Mouse (Mus musculus): Measurements from ENCODE around the gene Tmem38a. TPM values are rescaled to one million over a fixed set of nuclear protein-coding genes. Genes with fewer than 3 reads are reported as not detected.
A peak's percentile ranks its signal among the peaks of the same experiment; 100 is the strongest.

The Tmem38a gene
- total RNA-seq (2021) = 1,000 to 10,000 TPM; 1,062 to 1,195 TPM
- long read RNA-seq, experiment 1, transcript Tmem38a-201 (6 exons, 2,124 nt) = major isoform, 1,371 of 2,039 reads
- long read RNA-seq, experiment 1, partial matches to known transcripts = 30 of 2,039 reads
- long read RNA-seq, experiment 1, other reads (novel, unspliced or antisense) = 638 of 2,039 reads
- long read RNA-seq, experiment 2, transcript Tmem38a-201 (6 exons, 2,124 nt) = major isoform, 1,852 of 2,343 reads
- long read RNA-seq, experiment 2, partial matches to known transcripts = 30 of 2,343 reads
- long read RNA-seq, experiment 2, other reads (novel, unspliced or antisense) = 461 of 2,343 reads

DNA sequence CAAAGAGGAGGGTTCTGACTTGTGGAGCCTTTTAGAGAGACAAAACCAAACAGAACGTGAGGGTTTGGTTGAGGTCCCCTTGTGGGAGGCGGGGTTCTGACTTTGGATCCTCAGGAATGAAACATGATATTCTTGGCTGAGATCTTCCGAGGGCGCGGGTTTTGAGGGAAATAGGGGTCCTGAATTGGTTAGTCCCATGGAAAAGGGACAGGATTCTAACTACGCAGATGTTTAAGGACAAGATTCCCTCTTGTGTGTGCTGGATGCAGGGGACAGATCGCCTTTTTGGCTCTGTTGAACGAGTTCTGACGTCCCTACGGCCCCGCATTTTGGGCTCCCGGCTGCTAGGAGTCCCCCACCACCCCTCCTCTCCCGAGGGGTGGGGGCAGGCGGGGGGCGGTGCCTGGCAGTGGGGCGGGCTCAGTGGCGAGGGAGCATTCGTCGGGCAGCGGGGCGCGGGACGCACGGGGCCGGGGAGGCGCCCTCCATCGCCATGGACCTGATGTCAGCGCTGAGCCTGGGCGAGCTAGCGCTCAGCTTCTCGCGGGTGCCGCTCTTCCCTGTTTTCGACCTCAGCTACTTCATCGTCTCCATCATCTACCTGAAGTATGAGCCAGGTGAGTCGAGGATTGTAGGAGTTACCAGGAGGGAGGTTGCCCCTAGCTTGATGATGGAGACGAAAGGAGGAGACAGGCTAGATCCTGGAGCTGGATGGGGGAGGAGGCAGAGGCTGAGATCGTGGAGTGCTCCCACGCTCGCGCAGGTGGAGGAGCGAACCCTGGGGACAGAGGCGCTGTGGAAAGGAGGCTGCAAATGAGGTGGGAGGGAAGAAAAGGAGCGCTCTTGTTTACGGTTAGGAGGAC, at the start of gene Tmem38a:
Gene Tmem38a (plus strand): TSS at position 445 of the 863 bp plus-strand sequence.
- DNase-seq = peak; percentile 90

DNA sequence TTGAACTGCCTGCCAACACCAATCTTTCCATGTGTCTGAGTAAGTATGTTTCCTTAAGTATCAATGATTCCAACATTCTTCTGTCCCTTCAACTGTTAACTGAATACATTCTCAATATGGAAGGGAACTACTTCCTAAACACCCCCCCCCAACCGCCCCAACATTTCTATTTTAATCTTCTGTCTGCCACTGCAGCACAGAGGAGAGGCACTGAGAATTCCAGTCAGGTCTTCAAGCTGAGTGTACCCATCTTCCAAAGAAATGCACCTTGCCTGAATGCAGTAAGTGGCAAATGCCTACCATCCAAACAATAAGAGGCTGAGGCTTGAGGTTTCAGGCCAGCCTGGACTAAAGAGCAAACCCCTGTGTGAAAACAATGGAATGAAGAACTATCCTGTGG, 39.8 kb upstream of the Tmem38a start:
- DNase-seq = no peak

DNA sequence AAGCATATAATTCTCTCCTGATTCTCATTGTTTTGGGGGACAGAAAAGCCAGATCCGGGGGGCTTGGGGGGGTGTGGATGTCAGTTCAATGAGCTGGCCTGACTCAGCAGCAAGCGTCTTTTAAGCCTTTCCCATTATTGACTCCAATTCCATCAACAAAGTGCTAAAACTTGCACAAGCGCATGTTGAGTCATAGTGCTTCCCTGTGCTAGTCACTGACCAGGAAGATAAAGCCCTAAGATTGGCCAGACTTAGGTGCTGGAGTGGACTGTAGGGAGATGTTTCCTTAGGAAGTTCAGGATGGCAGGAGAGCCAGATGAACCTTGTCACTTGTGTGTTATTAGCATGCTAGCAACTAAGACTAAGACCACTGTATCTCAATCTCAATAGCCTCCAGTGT, 37.0 kb upstream of the Tmem38a start:
- no peak for DNase-seq

DNA sequence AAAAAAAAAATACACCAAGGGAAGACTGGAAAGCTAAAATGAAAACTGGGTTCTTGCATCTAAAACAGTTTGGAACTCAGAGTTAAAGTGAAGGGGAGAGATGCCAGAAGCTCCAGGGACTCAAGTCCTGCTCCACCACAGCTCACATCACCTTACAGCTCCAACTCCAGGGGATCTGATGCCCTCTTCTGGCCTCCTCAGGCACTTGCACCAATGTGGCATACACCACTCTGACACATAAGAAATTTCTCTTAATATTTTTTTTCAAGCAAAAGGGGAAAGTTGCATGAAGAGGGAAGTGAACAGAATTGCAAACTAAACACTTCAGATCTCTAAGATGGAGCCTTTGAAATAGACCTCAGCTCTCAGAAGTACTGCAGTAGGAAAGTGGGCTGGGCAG, 32.6 kb upstream of the Tmem38a start:
- DNase-seq = no peak

DNA sequence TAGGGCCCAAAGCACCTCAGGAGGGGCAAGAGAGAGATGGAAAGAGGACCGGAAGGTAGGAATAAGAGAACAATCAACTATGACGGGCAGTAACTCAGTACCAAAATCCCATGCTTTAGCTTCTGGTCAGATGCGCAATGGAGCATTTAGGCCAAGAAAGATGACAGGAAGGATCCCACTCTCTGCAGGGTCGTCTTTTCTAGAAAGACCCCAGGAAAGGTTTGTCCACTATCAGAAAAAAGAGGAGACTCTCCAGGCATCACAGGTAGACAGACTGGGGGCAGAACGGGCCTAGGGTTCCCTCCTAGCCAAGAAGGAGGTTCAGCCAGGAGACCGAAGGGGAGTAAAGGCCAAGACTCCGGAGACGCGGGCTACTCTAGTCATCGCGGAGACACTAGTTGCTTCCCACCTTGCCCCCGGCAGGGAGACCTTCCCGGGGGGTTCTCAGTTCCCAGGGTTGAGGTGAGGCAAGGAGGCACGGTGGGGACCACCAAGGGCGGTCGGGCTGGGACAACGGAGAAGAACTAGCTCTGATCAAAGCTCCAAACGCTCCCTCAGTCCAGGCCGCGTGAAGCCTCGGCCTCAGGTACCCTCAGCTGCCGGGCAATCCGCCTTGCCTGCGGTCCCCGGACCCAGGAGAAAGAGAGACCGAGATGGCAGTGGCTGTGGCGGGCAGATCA, 24.6 kb upstream of the Tmem38a start:
- DNase-seq = peak; percentile 13

DNA sequence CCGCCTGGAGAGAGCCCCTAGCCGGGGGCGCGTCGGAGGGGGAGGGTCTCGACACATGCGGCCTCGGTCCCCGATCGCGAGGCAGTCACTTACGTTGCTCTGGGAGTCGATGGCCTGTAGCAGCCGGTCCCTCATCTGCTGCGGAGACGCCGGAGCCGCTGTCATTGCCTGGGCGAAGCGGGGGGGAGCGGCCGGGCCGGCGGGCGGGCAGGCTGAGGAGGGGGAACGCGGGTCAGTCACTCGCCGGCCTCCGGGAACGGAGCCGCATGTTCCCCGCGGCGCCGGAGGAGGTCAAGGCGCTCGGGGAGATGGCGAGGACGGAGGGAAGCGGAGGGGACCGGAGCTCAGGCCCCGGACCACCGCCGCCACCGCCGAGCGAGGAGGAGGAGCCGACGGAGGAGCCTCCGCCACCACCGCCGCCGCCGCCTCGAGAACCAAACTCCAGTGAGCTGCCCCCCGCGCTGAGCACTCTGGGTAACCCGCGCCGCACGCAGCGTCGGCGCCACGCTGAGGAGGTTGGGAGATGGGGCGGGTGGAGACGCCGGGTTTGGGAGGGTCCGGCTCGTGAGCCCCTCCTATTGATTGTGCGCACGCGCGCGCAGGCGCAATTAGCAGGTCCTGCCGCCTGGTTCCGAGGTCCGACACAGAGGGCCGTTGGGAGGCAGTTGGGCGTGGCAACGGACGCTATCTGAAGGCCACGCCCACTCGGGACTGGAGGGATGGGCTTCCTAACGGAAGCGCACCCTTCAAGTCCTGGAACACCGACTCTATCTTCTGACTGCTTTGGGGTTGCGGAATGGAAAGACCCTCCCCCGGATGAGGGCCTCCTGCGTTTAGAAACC, 23.8 kb upstream of the Tmem38a start, which contains the start of gene Med26:
Gene Med26 (minus strand): TSS at position 469 of the 842 bp plus-strand sequence.
- peak; percentile 99 for DNase-seq

DNA sequence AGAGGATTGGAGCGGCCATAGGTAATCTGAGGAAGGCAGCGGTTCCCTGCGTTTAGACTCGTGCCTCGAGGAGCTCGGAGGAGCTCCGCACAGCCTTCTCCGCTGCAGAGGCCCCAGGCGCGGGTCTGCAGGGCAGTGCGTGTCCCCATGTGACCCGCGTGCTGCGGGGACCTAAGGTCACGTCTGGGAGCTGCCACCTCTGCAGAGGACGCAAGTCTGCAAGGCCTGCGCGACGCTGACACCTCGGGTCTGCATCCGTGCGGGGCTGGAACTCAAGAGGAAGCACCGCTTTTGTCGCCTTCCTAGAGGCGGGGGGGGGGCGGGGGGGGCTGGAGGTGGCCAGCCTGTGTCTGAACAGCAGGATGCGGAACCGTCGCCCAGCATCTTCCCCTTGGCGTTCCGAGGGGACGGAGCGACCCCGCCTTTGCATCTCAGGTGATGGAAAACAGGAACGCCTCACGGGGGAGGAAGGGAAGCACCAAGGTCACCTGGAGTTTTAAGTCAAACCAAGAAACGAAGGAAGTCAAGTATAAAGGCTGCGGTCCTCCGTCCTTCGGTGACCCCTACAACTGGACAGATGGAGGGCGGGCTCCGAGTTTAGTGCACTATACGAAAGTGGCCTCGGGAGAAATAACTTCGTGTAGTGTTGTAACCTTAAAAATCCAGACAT, 23.1 kb upstream of the Tmem38a start:
- DNase-seq = no peak

DNA sequence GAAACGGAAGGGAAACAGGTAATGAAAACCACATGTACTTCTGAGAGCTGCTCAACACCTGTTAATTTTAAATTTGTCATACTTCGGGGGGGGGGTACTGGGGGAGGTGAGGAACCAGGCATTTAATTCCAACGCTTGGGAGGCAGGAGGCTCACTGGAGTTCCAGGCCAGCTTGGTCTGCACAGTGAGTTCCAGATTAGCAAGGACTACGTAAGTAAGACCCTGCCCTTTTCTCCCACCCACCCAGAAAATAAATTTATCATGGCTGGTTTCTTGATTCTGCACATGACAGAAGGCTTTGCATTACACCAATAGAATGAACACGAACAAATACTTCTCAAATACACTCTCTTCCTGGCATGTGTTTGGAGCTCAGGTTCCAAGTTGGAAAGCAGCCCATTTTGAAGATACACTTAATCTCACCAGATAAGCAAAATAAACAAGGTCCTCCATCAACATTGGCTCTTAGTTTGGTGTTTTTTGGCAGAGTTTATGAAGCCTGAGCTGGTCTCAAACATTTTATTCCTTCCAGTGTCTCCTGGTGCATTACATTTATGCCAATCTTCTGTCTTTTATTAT, 22.5 kb upstream of the Tmem38a start:
- DNase-seq = no peak

DNA sequence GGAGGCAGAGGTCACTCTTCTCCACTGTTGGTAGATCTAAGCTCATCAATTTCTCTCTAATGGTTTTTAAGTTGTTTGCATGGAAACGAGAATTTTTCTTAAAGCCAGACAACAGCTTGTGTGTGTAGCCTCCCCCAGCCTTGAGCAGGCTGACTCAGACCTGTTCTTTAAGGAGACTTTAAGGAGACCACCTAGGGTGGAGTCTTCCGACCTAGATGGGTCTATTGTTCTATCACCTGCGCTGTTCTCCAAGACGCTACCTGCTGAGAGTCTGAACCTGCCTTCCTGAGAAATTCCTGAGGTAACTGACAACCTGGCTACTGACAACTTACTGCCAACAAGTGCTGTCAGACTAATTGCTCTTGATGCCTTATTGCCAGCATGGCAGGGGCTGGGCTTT, 16.1 kb upstream of the Tmem38a start:
- no peak for DNase-seq

DNA sequence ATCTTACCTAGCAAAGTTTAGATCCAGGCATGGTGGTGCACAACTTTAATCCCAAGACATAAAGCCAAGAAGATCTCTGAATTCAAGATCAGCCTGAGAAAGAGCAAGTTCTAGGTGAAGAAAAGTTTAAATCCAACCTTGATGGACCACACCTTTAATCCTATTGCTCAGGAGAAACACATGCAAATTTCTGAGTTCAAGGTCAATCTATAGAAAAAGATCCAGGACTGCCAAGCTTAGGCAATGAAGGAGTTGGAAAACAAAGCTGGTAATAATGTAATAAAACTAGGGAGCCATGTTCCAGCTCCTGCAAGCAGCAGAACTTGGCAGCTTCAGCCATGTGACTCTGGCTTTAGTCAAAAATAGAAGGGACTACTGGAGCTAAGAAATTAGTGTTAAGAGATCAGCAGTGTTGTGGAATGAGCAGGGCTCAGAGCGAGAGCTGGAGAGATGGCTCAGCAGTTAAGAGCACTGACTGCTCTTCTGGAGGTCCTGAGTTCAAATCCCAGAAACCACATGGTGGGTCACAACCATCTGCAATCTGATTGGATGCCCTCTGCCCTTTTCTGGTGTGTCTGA, 10.7 kb upstream of the Tmem38a start:
- DNase-seq = no peak

DNA sequence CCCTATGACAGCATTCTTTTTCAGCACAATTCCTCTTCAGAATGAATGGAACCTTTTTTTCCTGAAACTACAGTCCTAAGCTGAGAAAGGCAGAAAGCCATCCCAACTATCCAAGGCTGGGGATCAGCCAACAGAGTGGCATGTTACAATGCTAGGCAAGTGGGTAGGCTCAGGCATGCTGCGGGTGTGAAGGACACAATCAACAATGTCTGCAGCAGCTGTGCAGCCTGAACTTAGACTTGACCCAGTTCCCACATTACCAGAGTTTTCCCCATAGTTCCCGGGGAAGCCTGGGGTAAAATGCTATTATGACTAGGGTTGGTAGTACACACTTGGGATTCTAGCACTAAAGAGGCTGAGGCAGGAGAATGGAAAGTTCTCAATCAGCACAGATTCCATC, 5.9 kb upstream of the Tmem38a start:
- DNase-seq = no peak

DNA sequence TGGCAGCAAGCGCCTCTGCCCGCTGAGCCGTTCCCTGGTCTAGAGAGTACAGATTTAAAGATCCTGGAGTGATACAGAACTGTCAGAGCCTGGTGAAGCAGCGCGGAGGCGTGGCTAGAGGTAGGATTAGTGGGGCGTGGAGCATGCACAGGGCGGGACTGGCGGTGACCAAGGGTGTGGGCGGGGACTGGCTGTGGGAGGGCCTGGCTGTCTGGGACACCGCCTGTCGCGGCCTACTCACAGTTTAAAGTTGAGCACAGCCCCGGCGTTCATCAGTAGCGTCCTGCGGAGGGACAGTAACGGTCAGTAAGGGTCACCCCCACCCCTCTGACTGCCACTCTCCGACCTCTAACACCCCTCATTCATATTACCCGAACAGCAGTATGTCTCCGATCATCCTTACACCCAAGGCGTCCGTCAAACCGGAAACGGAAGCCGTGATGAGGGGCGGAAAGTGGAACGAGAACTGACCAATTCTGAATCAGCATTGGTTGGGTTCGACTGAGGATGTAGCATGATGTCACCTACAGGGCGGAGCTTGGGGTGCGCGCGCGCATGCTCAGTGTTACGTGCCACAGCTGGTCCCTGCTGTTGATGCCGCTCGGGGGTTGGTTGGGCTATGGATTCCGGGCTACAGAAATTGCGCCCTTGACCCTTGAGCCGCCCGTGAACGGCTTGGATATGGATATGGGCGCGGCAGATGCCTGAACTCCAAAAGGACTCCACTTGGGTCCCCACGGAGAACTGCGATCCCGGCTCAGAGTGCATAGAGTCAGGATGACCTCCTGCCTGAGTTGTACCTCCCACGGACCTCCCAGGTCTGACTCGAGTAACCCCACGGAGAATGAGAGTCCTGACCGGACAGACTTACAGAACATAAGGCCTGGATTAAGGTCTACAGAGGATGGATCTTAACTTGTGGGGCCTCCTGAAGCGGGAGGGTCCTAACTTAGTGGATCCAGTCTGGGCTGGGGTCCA, 933 bp upstream of the Tmem38a start, which contains the start of gene Smim7:
Gene Smim7 (minus strand): TSS at position 456 of the 978 bp plus-strand sequence.
- DNase-seq = peak; percentile 98

DNA sequence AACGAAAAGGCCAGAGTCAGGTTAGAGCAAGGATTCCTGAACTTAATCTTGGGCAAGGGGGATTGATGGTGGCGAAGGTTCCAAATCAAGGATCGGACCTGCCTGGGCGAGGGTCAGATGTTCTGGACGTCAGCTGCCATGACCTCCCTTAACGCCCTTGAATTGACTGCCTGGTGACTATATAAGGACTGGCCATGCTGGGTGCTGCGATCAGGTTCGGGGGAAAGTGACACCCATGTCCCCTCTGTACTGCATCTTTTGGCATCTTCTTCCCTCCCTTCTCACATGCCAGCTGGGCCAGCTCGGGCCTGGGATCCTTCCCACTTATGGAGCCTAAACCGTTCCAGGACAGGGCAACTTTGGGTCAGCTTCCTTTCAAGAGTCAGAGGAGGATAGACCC, 652 bp downstream of the Tmem38a start:
- DNase-seq = peak; percentile 86

DNA sequence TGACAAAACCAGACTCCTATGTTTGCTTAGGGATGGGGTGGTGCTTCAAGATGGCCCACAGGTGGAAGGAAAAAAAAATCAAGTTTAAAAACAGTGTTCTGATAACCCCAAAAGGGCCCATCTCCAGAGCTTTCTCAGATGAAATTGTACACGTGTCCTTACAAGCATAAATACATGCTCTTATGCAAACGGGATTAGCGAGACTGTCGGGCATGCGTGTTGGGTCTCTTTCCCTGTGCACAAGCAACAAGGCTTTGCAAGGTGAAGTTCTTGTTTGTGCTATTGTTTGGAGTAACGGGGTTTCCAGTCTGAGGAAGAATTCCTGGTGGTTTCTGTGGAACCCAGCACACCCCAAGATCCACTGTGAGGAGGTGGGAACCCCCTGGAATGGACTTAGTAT, 1.6 kb downstream of the Tmem38a start:
- DNase-seq = no peak

DNA sequence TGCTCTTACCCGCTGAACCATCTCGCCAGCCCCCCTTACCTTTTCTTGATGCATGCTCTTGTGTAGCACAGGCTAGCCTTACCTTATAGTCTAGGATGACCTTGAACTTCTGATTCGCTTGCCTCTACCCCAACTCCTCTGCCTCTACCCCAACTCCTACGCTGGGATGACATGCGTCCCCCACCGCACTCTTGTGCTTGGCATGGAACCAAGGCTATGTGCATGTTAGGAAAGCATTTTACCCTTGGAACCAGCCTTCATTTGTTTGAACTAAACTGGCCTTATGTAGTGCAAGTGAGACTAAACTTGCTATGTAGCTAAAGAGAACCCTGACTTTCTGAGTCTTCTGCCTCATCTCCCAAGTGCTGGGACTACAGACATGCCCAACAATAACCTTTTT, 4.1 kb downstream of the Tmem38a start:
- DNase-seq = no peak

DNA sequence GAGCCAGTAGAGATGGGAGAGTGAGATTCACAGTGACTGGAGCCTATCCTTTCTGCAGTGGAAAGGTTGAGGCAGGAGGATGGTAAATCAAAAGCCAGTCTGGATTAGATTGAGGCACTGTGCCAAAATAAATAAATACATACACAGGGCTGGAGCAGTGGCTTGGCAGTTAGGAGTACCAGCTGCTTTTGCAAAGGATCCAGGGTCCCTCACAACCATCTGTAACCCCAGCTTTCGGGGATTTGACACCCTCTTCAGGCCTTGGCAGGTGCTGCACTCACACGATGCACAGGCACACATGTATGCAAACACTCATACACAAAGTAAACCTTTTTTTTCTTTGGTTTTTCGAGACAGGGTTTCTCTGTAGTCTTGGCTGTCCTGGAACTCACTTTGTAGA, 5.4 kb downstream of the Tmem38a start:
- no peak for DNase-seq

DNA sequence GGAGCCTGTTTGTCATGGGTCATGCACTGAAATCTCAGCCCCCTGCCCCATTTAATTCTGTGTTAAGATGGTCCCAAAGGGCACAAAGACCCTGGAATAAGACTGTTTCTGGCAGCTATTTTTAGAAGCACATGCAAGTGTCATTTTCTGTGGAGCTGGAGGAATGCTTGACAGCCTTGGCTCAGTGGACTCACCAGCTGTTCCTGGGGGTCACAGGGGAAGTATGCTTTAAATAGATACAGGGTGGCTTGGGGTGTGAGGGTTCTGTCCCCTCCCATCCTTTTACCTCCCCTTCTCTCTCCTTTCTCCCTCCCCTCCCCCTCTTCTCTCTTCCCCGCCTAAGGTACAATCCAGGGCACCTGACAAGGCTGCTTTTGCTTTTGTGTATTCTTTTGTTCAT, 6.1 kb downstream of the Tmem38a start:
- peak; percentile 57 for DNase-seq

DNA sequence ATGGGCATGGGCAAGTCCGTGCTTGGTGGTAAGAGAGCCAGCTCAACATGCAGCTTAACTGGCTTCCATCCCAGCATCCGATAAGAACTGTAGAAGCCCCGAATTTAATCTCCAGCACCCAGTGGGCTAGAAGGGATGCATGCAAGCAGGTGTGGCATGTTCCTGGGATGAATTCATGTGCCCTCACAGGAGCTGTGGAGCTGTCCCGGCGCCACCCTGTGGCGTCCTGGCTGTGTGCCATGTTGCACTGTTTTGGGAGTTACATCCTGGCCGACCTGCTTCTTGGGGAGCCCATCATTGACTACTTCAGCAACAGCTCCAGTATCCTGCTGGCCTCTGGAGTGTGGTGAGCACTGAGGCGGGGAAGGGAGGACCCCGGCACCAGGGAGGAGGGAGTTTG, 7.5 kb downstream of the Tmem38a start:
- no peak for DNase-seq

Data from gastrocnemius, postnatal 25 days (tissue).